Mouse (Mus musculus): ENCODE measurements around the gene Tcf7l1. TPM values are rescaled to one million over a fixed set of nuclear protein-coding genes. Genes with fewer than 3 reads are reported as not detected.

Gene Tcf7l1
- polyA plus RNA-seq, 1 experiment: 0.12 TPM

DNA sequence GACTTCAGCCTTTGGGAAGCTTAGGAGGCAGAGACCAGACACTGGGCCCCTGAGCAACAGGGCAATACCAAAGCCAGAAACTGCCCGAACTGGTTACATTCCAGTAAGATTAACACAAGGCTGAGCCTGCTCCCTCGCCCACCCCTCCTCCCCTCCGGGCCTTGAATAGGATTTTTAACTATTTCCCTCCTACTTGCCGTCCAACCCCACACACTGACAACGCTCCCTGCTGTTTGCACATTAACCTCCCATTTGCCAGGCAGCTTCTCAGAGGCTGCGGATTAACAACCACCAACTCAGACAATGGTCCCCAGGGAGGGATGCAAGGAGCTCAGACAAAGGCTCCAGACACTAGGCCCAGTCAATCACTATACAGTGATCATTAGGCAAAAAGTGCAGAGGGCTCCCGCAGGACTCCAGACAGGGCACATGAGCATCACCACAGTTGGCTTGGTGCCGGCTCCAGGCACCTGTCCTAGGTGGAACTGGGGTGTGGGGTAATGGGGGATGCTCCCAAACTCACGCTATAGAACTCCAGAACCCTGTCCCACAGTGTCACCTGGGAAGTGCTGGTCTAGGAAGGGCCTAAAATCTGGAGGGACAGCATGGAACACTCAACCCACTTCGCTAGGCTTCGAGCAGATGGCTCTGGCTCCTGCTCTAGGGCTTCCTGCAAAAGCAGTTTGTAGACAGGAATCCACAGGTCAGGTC lies 111.4 kb downstream of the Tcf7l1 start:
- Histone ChIP-seq H3K9me3 (no peaks in the 10 kb centered on the region), H3K4me1 (no peaks in the 10 kb centered on the region), H3K4me3 (replicated peaks) (no peak overlapping the region), H3K36me3 (replicated peaks; ENCODE audit: low read length) (no peaks in the 10 kb centered on the region), H3K27me3 (replicated peaks) (peaks cover 50% of the 10 kb centered on the region)
- no peak for TF ChIP-seq FLI1 (IDR thresholded peaks at IDR 0.05; ENCODE audit: low read length)
- TF ChIP-seq GATA1 (IDR thresholded peaks at IDR 0.05; ENCODE audit: borderline replicate concordance, low read length): no peak

DNA sequence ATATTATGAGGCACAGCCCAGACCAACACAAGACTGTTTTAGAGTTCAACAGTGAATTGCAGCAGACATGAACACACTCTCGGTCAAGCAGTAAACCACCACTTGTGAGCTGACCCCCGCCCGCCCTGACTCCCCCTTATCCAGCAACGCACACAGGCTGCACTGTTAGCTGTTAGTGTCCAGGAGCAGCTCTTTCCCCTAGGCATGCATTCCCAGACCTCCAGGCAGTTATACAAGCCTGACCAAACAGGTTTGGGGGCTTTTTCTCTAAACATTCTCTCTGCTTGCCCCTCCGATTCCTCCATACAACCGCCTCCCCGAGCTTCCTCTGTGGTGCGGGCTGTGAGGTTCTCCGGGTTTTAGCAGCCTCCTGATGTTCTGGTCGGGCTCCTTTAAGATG lies 112.0 kb downstream of the Tcf7l1 start:
- no peak for TF ChIP-seq FLI1 (IDR thresholded peaks at IDR 0.05; ENCODE audit: low read length)
- Histone ChIP-seq H3K4me1 (no peaks in the 10 kb centered on the region), H3K36me3 (replicated peaks; ENCODE audit: low read length) (no peaks in the 10 kb centered on the region), H3K27me3 (replicated peaks) (peaks cover 52% of the 10 kb centered on the region), H3K4me3 (replicated peaks) (no peak overlapping the region), H3K9me3 (no peaks in the 10 kb centered on the region)

DNA sequence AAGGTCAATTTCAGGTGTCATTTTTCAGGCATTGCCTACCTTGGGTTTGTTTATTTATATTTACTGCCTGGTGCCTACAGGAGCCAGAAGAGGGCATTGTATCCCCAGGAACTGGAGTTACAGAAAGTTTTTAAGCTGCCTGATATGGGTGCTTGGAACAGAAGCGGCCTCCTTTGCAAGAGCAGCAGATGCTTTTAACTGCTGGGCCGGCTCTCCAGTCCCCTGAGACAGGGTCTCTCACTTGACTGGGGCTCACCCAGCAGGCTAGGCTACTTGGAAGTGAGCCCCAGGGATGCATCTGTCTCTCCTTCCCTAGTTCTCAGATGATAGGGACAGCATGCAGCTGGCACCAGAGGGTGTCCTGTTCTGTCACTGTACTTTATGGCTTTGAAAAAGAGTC lies 112.7 kb downstream of the Tcf7l1 start:
- peaks cover 51% of the 10 kb centered on the region for H3K27me3 ChIP-seq (replicated peaks)
- TF ChIP-seq FLI1 (IDR thresholded peaks at IDR 0.05; ENCODE audit: low read length) (no peak), GATA1 (IDR thresholded peaks at IDR 0.05; ENCODE audit: borderline replicate concordance, low read length) (no peak)
- no peaks in the 10 kb centered on the region for H3K36me3 ChIP-seq (replicated peaks; ENCODE audit: low read length)
- H3K4me1 ChIP-seq: no peaks in the 10 kb centered on the region; the same call in 1 of the 2 replicates
- no peak overlapping the region for H3K4me3 ChIP-seq (replicated peaks)
- no peaks in the 10 kb centered on the region for H3K9me3 ChIP-seq

DNA sequence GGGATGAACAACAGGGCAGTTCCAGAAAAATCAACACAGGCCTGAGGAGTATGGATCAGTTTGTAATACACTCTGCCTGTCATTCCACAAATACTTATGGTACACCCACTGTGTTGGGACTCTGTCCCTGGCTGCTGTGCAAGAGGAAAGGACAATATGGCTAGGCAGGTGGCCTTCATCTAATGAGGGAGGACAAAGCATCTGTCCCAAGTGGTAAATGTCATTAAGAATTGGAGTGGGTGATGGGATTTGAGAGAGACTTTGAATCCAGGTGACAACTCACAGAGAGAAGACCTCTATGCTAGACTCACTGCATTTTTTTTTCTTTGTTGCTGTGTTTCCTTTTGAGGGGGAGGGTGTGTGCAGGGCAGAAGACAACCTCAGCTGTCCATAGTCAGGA lies 115.3 kb downstream of the Tcf7l1 start:
- no peak overlapping the region for H3K4me3 ChIP-seq (replicated peaks)
- H3K4me1 ChIP-seq: peaks cover 8% of the 10 kb centered on the region
- TF ChIP-seq FLI1 (IDR thresholded peaks at IDR 0.05; ENCODE audit: low read length) (no peak), GATA1 (IDR thresholded peaks at IDR 0.05; ENCODE audit: borderline replicate concordance, low read length) (no peak)
- peaks cover 52% of the 10 kb centered on the region for H3K27me3 ChIP-seq (replicated peaks)
- H3K36me3 ChIP-seq (replicated peaks; ENCODE audit: low read length): no peaks in the 10 kb centered on the region
- no peaks in the 10 kb centered on the region for H3K9me3 ChIP-seq

DNA sequence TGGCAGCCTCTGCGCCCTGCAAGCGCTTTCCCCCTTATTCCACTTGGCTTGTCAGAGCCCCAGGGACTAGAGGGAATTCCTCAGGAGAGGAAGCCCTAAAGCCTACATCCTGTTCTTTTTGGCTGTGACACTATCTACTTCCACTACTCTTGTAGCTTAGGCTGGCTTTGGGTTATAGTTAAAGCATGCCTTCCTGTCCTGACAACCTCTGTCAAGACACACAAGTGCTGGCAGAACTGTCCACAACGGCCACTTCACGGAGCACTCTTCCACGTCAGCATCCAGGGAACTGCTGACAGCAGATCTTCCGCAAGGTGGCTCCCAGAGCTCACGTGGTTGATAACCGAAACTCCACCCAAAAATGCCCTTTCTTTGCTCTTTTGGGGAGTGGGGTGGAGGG lies 117.9 kb downstream of the Tcf7l1 start:
- no peaks in the 10 kb centered on the region for H3K9me3 ChIP-seq
- H3K4me3 ChIP-seq (replicated peaks): no peak overlapping the region
- no peak for TF ChIP-seq FLI1 (IDR thresholded peaks at IDR 0.05; ENCODE audit: low read length)
- no peak for TF ChIP-seq GATA1 (IDR thresholded peaks at IDR 0.05; ENCODE audit: borderline replicate concordance, low read length)
- peaks cover 8% of the 10 kb centered on the region for H3K4me1 ChIP-seq
- H3K36me3 ChIP-seq (replicated peaks; ENCODE audit: low read length): no peaks in the 10 kb centered on the region
- H3K27me3 ChIP-seq (replicated peaks): peaks cover 40% of the 10 kb centered on the region

DNA sequence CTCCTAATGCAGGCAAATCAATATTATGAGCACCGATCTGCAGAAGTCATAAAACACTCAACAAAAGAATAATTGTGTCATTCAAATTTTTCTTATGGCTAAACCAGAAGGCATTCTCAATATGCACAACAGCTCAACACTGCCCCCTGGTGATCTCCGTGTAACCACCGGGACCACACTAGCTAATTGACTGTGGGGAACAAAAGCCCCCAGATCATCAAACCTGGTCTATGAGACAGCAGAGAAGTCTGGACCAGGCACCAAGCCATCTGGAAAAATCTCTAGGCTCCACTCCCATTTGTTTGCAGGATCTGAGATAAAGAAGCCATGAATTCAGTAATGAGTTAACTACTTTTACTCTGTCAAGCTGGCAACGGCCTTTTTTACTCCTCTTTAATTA lies 122.0 kb downstream of the Tcf7l1 start:
- H3K36me3 ChIP-seq (replicated peaks; ENCODE audit: low read length): no peaks in the 10 kb centered on the region
- H3K4me3 ChIP-seq (replicated peaks): no peak overlapping the region
- H3K4me1 ChIP-seq: peaks cover 18% of the 10 kb centered on the region
- no peaks in the 10 kb centered on the region for H3K9me3 ChIP-seq
- TF ChIP-seq GATA1 (IDR thresholded peaks at IDR 0.05; ENCODE audit: borderline replicate concordance, low read length): no peak
- TF ChIP-seq FLI1 (IDR thresholded peaks at IDR 0.05; ENCODE audit: low read length): no peak
- peaks cover 55% of the 10 kb centered on the region for H3K27me3 ChIP-seq (replicated peaks)

DNA sequence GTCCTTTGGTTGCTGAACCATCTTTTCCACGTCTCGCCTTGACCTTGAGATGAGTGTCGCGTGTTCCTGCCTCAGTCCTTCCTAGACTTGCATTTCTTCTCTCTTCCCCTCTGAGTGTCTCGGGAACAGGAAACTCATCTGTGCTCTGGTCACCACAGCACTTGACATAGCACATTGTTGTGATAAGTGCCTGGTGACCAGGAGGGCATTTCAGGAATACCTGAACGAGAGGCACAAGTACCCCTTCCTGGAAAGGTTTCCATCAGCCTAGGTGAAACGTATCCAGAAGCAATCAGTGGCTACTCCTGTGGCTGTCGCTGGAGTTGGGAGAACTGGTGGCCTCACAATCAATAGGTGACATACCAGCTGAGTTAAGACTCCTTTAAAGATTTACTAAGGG lies 124.8 kb downstream of the Tcf7l1 start:
- H3K4me1 ChIP-seq: peaks cover 11% of the 10 kb centered on the region
- H3K9me3 ChIP-seq: no peaks in the 10 kb centered on the region
- TF ChIP-seq GATA1 (IDR thresholded peaks at IDR 0.05; ENCODE audit: borderline replicate concordance, low read length): no peak
- H3K4me3 ChIP-seq (replicated peaks): no peak overlapping the region
- peaks cover 50% of the 10 kb centered on the region for H3K27me3 ChIP-seq (replicated peaks)
- no peaks in the 10 kb centered on the region for H3K36me3 ChIP-seq (replicated peaks; ENCODE audit: low read length)

DNA sequence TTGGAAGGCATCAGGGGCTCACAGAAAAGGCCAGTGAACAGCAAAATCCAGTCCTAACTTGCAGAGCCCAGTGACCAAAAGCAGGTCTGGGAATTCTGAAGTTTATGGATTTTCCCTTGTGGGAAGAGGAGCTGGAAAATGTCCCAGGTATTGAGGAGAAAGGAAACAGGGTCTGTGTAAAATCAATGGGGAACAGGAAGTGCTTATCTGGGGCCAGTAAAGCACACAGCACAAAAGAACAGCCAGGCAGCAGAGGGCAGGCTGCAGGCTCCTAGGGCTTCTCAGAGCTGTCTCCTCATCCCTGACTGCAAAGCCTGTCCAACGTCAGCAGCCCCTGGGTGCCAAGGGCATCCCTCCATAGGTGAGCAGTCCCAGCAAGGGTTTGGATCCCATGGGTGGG lies 126.1 kb downstream of the Tcf7l1 start:
- TF ChIP-seq FLI1 (IDR thresholded peaks at IDR 0.05; ENCODE audit: low read length): no peak
- TF ChIP-seq GATA1 (IDR thresholded peaks at IDR 0.05; ENCODE audit: borderline replicate concordance, low read length): no peak
- no peak overlapping the region for H3K4me3 ChIP-seq (replicated peaks)
- no peaks in the 10 kb centered on the region for H3K9me3 ChIP-seq
- peaks cover 11% of the 10 kb centered on the region for H3K4me1 ChIP-seq
- no peaks in the 10 kb centered on the region for H3K36me3 ChIP-seq (replicated peaks; ENCODE audit: low read length)
- peaks cover 49% of the 10 kb centered on the region for H3K27me3 ChIP-seq (replicated peaks)

DNA sequence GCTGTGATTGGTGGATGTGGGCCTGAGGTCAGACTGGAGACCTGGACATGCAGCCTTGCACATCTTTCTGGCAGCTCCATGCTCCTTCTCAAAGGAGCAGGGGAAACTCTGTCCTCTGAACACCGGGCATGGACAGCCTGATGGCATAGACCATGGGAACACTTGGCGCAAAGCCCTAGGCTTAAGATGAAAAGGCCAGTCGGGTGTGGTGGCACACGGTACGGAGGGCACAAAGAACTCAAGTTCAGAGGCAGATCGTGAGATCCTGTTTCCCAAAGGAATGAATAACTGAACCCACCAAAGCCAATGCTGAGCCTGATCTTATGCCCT lies 128.7 kb downstream of the Tcf7l1 start:
- peaks cover 55% of the 10 kb centered on the region for H3K27me3 ChIP-seq (replicated peaks)
- peaks cover 12% of the 10 kb centered on the region for H3K4me1 ChIP-seq
- TF ChIP-seq GATA1 (IDR thresholded peaks at IDR 0.05; ENCODE audit: borderline replicate concordance, low read length): no peak
- H3K4me3 ChIP-seq (replicated peaks): no peak overlapping the region
- H3K9me3 ChIP-seq: no peaks in the 10 kb centered on the region
- no peaks in the 10 kb centered on the region for H3K36me3 ChIP-seq (replicated peaks; ENCODE audit: low read length)

DNA sequence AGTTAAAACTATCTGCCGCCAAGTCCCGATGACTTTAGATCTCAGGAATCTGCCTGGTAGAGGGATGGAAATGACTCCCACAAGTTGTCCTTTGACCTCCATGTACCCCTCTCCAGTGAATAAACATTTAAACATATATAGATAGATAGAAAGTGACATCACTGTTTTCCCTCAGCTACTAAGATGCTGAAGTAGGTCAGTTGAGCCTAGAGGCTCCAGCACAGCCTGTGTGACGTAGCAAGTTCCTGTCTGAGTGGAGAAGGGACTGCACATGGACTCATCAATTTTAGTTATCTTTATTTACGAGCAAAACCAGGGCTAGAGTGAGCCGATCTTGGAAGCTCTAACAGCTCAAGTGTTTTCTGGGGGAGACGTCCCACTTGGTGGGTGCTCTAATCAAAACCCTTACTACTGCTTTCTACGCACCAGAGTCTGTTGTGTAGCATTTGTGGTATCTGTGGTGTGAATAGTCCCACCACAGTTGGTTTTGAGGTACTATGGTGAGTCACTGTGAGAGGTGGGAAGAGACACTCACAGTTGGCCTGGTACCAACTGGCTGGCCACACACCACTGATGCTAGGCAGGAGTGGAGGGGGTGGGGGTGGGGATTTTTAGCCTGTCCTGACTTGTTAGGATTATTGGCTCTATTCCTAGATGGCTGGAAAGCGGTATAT lies 129.2 kb downstream of the Tcf7l1 start:
- H3K27me3 ChIP-seq (replicated peaks): peaks cover 54% of the 10 kb centered on the region
- no peaks in the 10 kb centered on the region for H3K36me3 ChIP-seq (replicated peaks; ENCODE audit: low read length)
- TF ChIP-seq FLI1 (IDR thresholded peaks at IDR 0.05; ENCODE audit: low read length): no peak
- no peak for TF ChIP-seq GATA1 (IDR thresholded peaks at IDR 0.05; ENCODE audit: borderline replicate concordance, low read length)
- no peaks in the 10 kb centered on the region for H3K9me3 ChIP-seq
- no peak overlapping the region for H3K4me3 ChIP-seq (replicated peaks)
- H3K4me1 ChIP-seq: peaks cover 15% of the 10 kb centered on the region
